Comparison of ENCODE assay signal across 19 mouse cellular contexts in the genomic region with DNA sequence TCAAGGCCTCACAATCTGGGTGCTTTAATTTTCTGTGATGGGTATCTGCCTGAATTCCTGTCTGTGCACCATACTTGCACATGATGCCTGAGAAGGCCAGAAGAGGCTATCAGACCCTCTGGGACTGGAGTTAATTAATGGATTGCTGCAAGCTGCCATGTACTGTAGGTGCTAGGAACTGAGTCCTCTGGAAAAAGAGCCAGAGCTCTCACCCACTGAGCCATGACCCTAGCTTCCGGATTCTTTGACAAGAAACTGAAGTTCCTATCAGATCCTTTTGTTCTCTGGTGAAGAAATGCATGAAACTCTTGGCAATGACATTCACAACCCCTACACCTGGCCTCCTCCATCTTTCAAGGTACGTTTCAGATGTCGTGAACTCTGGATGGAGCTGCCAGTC. TPM values are rescaled to one million over a fixed set of nuclear protein-coding genes. Genes with fewer than 3 reads are reported as not detected.
DNase-seq lines count a peak whose midpoint lies in the region; ATAC-seq lines count a peak whose summit lies in the region.
"Had no signal": no experiment of that assay in that cellular context is flagged by ENCODE, and none has a peak within 500 bp of the region (broad histone marks: within the 10 kb centered on the region; RNA-seq: fewer than 3 reads in every experiment).

No protein-coding gene starts in this region.

- H3K27me3 ChIP-seq in erythroblast, embryonic 14.5 days (ENCODE audit: control insufficient read depth), result no peaks in the 10 kb centered on the region
- H3K27me3 ChIP-seq in kidney, embryonic 15.5 days, result no peaks in the 10 kb centered on the region
- no peaks in the 10 kb centered on the region for H3K27me3 ChIP-seq in neural tube, embryonic 13.5 days
- H3K27me3 ChIP-seq: limb, embryonic 13.5 days; neural tube, embryonic 12.5 days had no signal

- H3K4me3 ChIP-seq in erythroblast, embryonic 14.5 days (replicated peaks), result peak overlapping the region; percentile 54
- H3K4me3 ChIP-seq in kidney, embryonic 15.5 days (replicated peaks), result no peak overlapping the region
- no peak overlapping the region for H3K4me3 ChIP-seq in neural tube, embryonic 13.5 days
- H3K4me3 ChIP-seq: limb, embryonic 13.5 days; neural tube, embryonic 12.5 days had no signal

- peak overlapping the region; percentile 78 for H3K27ac ChIP-seq in kidney, embryonic 15.5 days
- H3K27ac ChIP-seq in neural tube, embryonic 13.5 days (replicated peaks), result 0 out of 2 replicates have a peak overlapping the region, but pooled peaks have one; percentile 28
- H3K27ac ChIP-seq: limb, embryonic 13.5 days; neural tube, embryonic 12.5 days had no signal

- peaks cover 95% of the 10 kb centered on the region for H3K4me1 ChIP-seq in erythroblast, embryonic 14.5 days (ENCODE audit: control insufficient read depth)
- peaks cover 56% of the 10 kb centered on the region for H3K4me1 ChIP-seq in kidney, embryonic 15.5 days
- H3K4me1 ChIP-seq in neural tube, embryonic 13.5 days (replicated peaks), result peaks cover 58% of the 10 kb centered on the region

- no peak for ATAC-seq in erythroblast, adult 5-6 weeks (replicated peaks; ENCODE audit: low FRiP score, poor library complexity, severe bottlenecking)
- ATAC-seq in kidney, embryonic 15.5 days (replicated peaks; ENCODE audit: low FRiP score), result no peak
- no peak for ATAC-seq in neural tube, embryonic 13.5 days (ENCODE audit: low read depth)
- ATAC-seq: CD4-positive, CD25-positive, alpha-beta regulatory T cell, adult 4 months had no signal

- H3K4me2 ChIP-seq in kidney, embryonic 15.5 days, result no peak overlapping the region
- no peak overlapping the region for H3K4me2 ChIP-seq in neural tube, embryonic 13.5 days
- H3K4me2 ChIP-seq: limb, embryonic 13.5 days; neural tube, embryonic 12.5 days had no signal

- no peak overlapping the region for H3K9ac ChIP-seq in kidney, embryonic 15.5 days
- no peak overlapping the region for H3K9ac ChIP-seq in neural tube, embryonic 13.5 days
- H3K9ac ChIP-seq: neural tube, embryonic 12.5 days had no signal

- 63% methylated on average over 3 of the region's 3 CpGs for WGBS in kidney, embryonic 15.5 days
- WGBS in neural tube, embryonic 13.5 days, result 81% methylated on average over 3 of the region's 3 CpGs

- no peak for DNase-seq in kidney, postnatal 4 days
- DNase-seq in neural tube, embryonic 10.5 days (ENCODE audit: extremely low spot score, low spot score), result no peak
- no peak for DNase-seq in MN1 (ENCODE audit: low spot score)
- no peak for DNase-seq in urinary bladder, postnatal 36 days (ENCODE audit: low spot score in 2 of 2)
- DNase-seq: adrenal gland, postnatal 10 days; cerebellum, adult 2 months; gastrocnemius, postnatal 14 days; spleen, adult 18-20 months had no signal

- H3K9me3 ChIP-seq in erythroblast, embryonic 14.5 days (ENCODE audit: control insufficient read depth, low read length), result no peaks in the 10 kb centered on the region
- no peaks in the 10 kb centered on the region for H3K9me3 ChIP-seq in kidney, embryonic 15.5 days (replicated peaks)
- no peaks in the 10 kb centered on the region for H3K9me3 ChIP-seq in neural tube, embryonic 13.5 days
- H3K9me3 ChIP-seq: limb, embryonic 13.5 days; neural tube, embryonic 12.5 days had no signal

- peaks cover 67% of the 10 kb centered on the region for H3K36me3 ChIP-seq in erythroblast, embryonic 14.5 days (ENCODE audit: control insufficient read depth)
- H3K36me3 ChIP-seq in kidney, embryonic 15.5 days, result no peaks in the 10 kb centered on the region
- H3K36me3 ChIP-seq in neural tube, embryonic 13.5 days, result no peaks in the 10 kb centered on the region
- H3K36me3 ChIP-seq: limb, embryonic 13.5 days; neural tube, embryonic 12.5 days had no signal

RNA-seq across cellular contexts. Expression of a gene that starts 24.1 kb away (rescaled TPM):
- 4.5 and 6.4 TPM in 2 replicates for polyA plus RNA-seq in erythroblast, embryonic 14.5 days (2012)
- 79.9 and 88.6 TPM in 2 replicates for total RNA-seq in erythroblast, adult 5-6 weeks (2015; ENCODE audit: low replicate concordance)
- total RNA-seq in erythroblast, adult 5-6 weeks (2017; ENCODE audit: low replicate concordance), result 115 TPM in 2 replicates
- 22.3 and 23.6 TPM in 2 replicates for polyA plus RNA-seq in kidney, embryonic 15.5 days (2015; fragmentation: Nextera tagmentation; extraction: Ambion mirVana)
- 4.8 and 6.3 TPM in 2 replicates for polyA plus RNA-seq in neural tube, embryonic 13.5 days (2015; fragmentation: Nextera tagmentation; extraction: Ambion mirVana)

RNA-seq across cellular contexts. Expression of a gene that starts 43.5 kb away (rescaled TPM):
- polyA plus RNA-seq in erythroblast, embryonic 14.5 days (2012), result 0.05 and 0.19 TPM in 2 replicates
- 1.5 and 10.0 TPM in 2 replicates for total RNA-seq in erythroblast, adult 5-6 weeks (2015; ENCODE audit: low replicate concordance)
- total RNA-seq in erythroblast, adult 5-6 weeks (2017; ENCODE audit: low replicate concordance), result 2.5 and 2.6 TPM in 2 replicates
- 11.1 and 13.9 TPM in 2 replicates for polyA plus RNA-seq in kidney, embryonic 15.5 days (2015; fragmentation: Nextera tagmentation; extraction: Ambion mirVana)
- polyA plus RNA-seq in neural tube, embryonic 13.5 days (2015; fragmentation: Nextera tagmentation; extraction: Ambion mirVana), result 11.8 and 12.4 TPM in 2 replicates

RNA-seq across cellular contexts. Expression of a gene that starts 45.0 kb away (rescaled TPM):
- polyA plus RNA-seq in erythroblast, embryonic 14.5 days (2012), result 0.03 TPM in 1 of 2 replicates, not detected in the other
- total RNA-seq in erythroblast, adult 5-6 weeks (2015; ENCODE audit: low replicate concordance), result not detected in 2 replicates
- total RNA-seq in erythroblast, adult 5-6 weeks (2017; ENCODE audit: low replicate concordance), result not detected in 2 replicates
- polyA plus RNA-seq in kidney, embryonic 15.5 days (2015; fragmentation: Nextera tagmentation; extraction: Ambion mirVana), result 0.18 and 0.39 TPM in 2 replicates
- polyA plus RNA-seq in neural tube, embryonic 13.5 days (2015; fragmentation: Nextera tagmentation; extraction: Ambion mirVana), result 0.63 and 0.94 TPM in 2 replicates
- total RNA-seq: common myeloid progenitor, adult 5-6 weeks; gastrocnemius, postnatal 14 days; heart, adult 8-10 months; hematopoietic stem cell, adult 5-6 weeks; left cerebral cortex, adult 8-10 months had no signal
- polyA plus RNA-seq: cerebellum, adult 2 months had no signal

Comparison
In these comparisons a context has a peak if more than half of its experiments do, and no peak if none do; other contexts are left out.
1. RNA of a gene that starts 43.5 kb away (polyA plus RNA-seq): 11.1 to 13.9 TPM in kidney, embryonic 15.5 days and 11.8 to 12.4 TPM in neural tube, embryonic 13.5 days; 0.05 to 0.19 TPM in erythroblast, embryonic 14.5 days; every median in the first group is over 10 times any median in the second.